Mouse (Mus musculus): ENCODE measurements around the gene Mesd.
A peak's percentile ranks its signal among the peaks of the same experiment; 100 is the strongest.

GRCm38 (mm10) chr7:83914566-83914965, 30.3 kb downstream of the Mesd start:
- TF ChIP-seq CTCF (IDR thresholded peaks at IDR 0.05) = peak; percentile 90
- TF ChIP-seq POLR2A (IDR thresholded peaks at IDR 0.05; ENCODE audit: insufficient read depth, low read depth, low read length) = no peak
- peak; percentile 76; the same call in 1 of the 2 replicates for TF ChIP-seq EP300 (IDR thresholded peaks at IDR 0.05; ENCODE audit: insufficient read depth, low read depth, low read length)

Measured in heart, adult 2 months (tissue).